Mouse (Mus musculus) forebrain, postnatal 0 days (tissue): ENCODE data around the gene Ltk. TPM values are rescaled to one million over a fixed set of nuclear protein-coding genes. Genes with fewer than 3 reads are reported as not detected.
A peak's percentile ranks its signal among the peaks of the same experiment; 100 is the strongest.

Experiments
- ATAC-seq: fragments of 200-750 bp; cut with Nextera tagmentation; 2 replicates; pipeline ENCODE4 v1.8.0; 2017; ENCODE audit warnings: mild to moderate bottlenecking, moderate library complexity
- DNase-seq: peaks from one replicate; pipeline ENCODE4 v3.0.0-alpha.2; 2015
- H3K27ac ChIP-seq: fragments of 300-500 bp; sonication (generic); 2 replicates; pipeline ENCODE4 v1.5.1; 2014; ENCODE audit warnings: low read depth, mild to moderate bottlenecking, antibody characterized with exemption, low read length, moderate library complexity, mixed read lengths
- H3K27me3 ChIP-seq: fragments of 300-500 bp; sonication (generic); 2 replicates; pipeline ENCODE4 v1.6.1; 2014; ENCODE audit warnings: mild to moderate bottlenecking, low read length, mixed read lengths; ENCODE audit not compliant: insufficient read depth
- H3K36me3 ChIP-seq: fragments of 300-500 bp; sonication (generic); 2 replicates; pipeline ENCODE4 v1.6.1; 2014; ENCODE audit warnings: mild to moderate bottlenecking, moderate library complexity; ENCODE audit not compliant: insufficient read depth
- H3K4me1 ChIP-seq: fragments of 300-500 bp; sonication (generic); 2 replicates; pipeline ENCODE4 v1.6.1; 2014; ENCODE audit warnings: antibody characterized with exemption; ENCODE audit not compliant: insufficient read depth
- H3K4me2 ChIP-seq: fragments of 300-500 bp; sonication (generic); 2 replicates; pipeline ENCODE4 v1.6.1; 2014; ENCODE audit warnings: low read depth, mild to moderate bottlenecking, moderate library complexity
- H3K4me3 ChIP-seq: fragments of 300-500 bp; sonication (generic); 2 replicates; pipeline ENCODE4 v1.5.1; 2014; ENCODE audit warnings: low read depth, low read length, mixed read lengths
- H3K9ac ChIP-seq: fragments of 300-500 bp; sonication (generic); 2 replicates; pipeline ENCODE4 v1.6.1; 2014; ENCODE audit warnings: mild to moderate bottlenecking
- H3K9me3 ChIP-seq: fragments of 300-500 bp; sonication (generic); 2 replicates; pipeline ENCODE4 v1.6.1; 2016; ENCODE audit warnings: low read length
- CTCF ChIP-seq: sonication (generic); IDR thresholded peaks from 2 replicates; pipeline ENCODE4 v1.5.1; 2016; ENCODE audit warnings: antibody characterized with exemption, control low read depth, low read depth
- WGBS: fragments of 180-500 bp; shearing (Covaris S2); extraction: QIAGEN DNeasy Blood & Tissue Kit; methylation state at CpG from one replicate; pipeline ENCODE4 v1.1.7; 2014; 5-methylcytosine and 5-hydroxymethylcytosine counted together
- polyA plus RNA-seq: library from polyadenylated mRNA; unstranded; fragments of >200 nt; fragmentation: Nextera tagmentation; extraction: Ambion mirVana; gene quantifications from 2 replicates; pipeline ENCODE4 v1.2.1, GENCODE M21; 2015
- total RNA-seq: library from RNA; depleted of rRNA; stranded (reverse); fragments of >200 nt; gene quantifications from 2 replicates; pipeline ENCODE4 v1.2.3, GENCODE M21; 2014; rRNA removed

The Ltk gene
- 1.3 and 1.7 TPM in 2 replicates for total RNA-seq
- 0.48 and 0.56 TPM in 2 replicates for polyA plus RNA-seq

DNA sequence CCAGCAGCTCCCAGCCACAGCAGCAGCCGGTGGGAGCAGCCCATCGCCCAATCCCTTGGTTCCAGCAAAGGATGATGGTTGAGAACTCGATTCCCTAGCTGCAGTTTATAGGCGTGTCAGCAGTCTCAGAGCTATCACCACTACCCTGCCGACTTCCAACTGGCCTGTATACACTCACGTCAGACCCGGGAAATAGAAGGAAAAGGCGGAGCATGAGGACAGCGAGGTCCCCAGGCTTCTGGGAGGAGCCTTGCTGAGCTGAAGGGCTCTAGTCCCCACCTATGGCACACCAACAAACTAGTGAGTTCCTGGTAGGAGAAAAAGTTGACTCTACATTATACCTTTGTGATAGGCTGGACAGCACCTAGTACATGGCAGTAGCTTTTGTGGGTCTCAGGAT, at the start of gene Ltk:
Gene Ltk (minus strand): TSS at position 181 of the 400 bp plus-strand sequence.
- Histone ChIP-seq H3K4me1 (peaks cover 5% of the 10 kb centered on the region; the same call in 1 of the 2 replicates), H3K27me3 (peaks cover 29% of the 10 kb centered on the region), H3K27ac (no peak within 1 kb of the TSS), H3K9ac (no peak within 1 kb of the TSS), H3K4me3 (0 out of 2 replicates have a peak within 1 kb of the TSS, but pooled peaks have one; percentile 58), H3K36me3 (peaks cover 15% of the 10 kb centered on the region; the same call in 1 of the 2 replicates), H3K9me3 (no peaks in the 10 kb centered on the region), H3K4me2 (no peak within 1 kb of the TSS)
- DNase-seq (no peak), ATAC-seq (no peak)
- TF ChIP-seq CTCF = no peak
- WGBS = 20% methylated on average over 9 of the region's 9 CpGs

DNA sequence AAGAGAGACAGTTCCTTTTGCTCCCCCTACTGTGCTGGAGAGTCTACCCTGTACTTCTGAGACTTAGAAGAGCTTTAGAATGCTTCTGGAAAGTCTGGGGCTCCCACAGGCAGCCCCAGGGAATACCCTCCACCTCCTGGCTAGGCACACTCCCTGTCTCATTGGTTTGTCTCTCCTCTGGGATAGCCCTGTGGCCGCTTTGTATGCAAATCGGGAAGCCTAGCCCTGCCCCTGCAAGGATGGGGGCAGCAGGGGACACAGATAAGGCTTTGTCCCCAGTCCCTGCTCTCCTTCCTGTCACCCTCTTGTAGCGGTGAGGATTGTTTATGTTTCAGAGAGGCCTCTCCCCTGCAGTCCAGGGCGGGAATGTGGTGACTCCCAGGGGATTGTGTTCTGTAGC, 48.6 kb upstream of the Ltk start:
- DNase-seq (no peak), ATAC-seq (no peak)
- Histone ChIP-seq H3K4me3 (no peak overlapping the region), H3K36me3 (peaks cover 23% of the 10 kb centered on the region), H3K9ac (no peak overlapping the region), H3K27me3 (no peaks in the 10 kb centered on the region), H3K4me2 (no peak overlapping the region), H3K27ac (no peak overlapping the region), H3K4me1 (peaks cover 3% of the 10 kb centered on the region; the same call in 1 of the 2 replicates), H3K9me3 (no peaks in the 10 kb centered on the region)
- no peak for TF ChIP-seq CTCF
- WGBS = 72% methylated on average over 4 of the region's 4 CpGs

DNA sequence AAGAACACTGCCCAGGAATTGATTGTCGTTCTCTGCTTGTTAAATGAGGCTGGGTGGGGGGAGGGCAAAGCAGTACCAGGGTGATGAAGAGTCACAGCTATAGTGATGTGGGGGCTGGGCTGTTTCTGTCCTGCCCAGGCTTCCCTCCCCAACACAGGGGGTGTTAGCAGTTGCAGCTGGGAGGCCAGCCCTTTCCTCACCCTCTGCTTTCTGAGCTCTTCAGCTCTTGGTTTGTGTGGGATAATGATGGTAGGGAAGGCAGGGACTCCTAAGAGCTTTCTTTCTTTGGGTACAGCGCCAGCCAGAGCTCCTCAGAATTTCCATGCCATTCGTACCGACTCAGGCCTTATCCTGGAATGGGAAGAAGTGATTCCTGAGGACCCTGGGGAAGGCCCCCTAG, 48.2 kb upstream of the Ltk start:
- Histone ChIP-seq H3K4me2 (no peak overlapping the region), H3K9ac (no peak overlapping the region), H3K4me3 (no peak overlapping the region), H3K27ac (no peak overlapping the region), H3K27me3 (no peaks in the 10 kb centered on the region), H3K4me1 (peaks cover 3% of the 10 kb centered on the region; the same call in 1 of the 2 replicates), H3K36me3 (peaks cover 23% of the 10 kb centered on the region), H3K9me3 (no peaks in the 10 kb centered on the region)
- no peak for TF ChIP-seq CTCF
- DNase-seq = no peak
- 40% methylated on average over 4 of the region's 4 CpGs for WGBS
- no peak for ATAC-seq

DNA sequence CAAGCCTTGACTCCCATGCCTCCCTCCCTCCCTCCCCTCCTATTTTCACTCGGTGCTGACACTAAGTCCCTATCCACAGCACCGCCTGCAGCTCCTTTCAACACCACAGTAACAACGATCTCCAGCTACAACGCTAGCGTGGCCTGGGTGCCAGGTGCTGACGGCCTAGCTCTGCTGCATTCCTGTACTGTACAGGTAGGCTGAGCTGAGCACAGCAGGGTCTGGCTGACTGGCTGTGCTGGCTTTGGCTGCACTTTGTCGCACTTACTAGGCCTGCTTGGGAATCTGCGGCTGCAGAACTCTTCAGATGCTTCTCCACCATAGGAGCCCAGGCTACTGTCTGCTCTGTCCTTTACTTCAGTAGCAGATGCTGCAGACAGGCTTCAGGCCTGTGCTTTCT, 45.3 kb upstream of the Ltk start:
- no peaks in the 10 kb centered on the region for H3K9me3 ChIP-seq

DNA sequence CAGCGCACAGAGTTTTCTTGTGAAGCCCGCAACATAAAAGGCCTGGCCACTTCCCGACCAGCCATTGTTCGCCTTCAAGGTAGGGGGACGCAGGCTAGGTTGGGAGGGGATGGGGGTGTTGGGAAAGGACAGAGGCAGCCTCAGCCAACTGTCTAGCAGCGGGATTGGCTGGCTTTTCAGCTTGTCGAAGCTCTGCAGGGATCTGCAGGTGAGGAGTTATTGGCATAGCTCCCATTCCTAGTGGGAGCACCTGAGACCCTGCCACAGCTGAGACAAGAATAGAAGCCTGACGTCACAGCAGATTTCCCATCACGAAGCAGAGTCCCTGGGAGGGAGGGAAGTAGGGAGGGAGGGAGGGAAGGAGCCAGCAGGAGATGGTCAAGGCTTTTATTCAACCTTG, 44.5 kb upstream of the Ltk start:
- no peak overlapping the region for H3K27ac ChIP-seq
- H3K4me1 ChIP-seq = peaks cover 8% of the 10 kb centered on the region
- H3K36me3 ChIP-seq = peaks cover 17% of the 10 kb centered on the region
- ATAC-seq (peak; percentile 23; the same call in 1 of the 2 replicates), DNase-seq (peak; percentile 26)
- no peak overlapping the region for H3K4me2 ChIP-seq
- H3K9ac ChIP-seq = no peak overlapping the region
- H3K4me3 ChIP-seq = no peak overlapping the region
- H3K27me3 ChIP-seq = no peaks in the 10 kb centered on the region
- no peaks in the 10 kb centered on the region for H3K9me3 ChIP-seq
- WGBS = 25% methylated on average over 9 of the region's 9 CpGs
- no peak for TF ChIP-seq CTCF

More for the DNA sequence above, 45.3 kb upstream of the Ltk start:
- Histone ChIP-seq H3K9ac (no peak overlapping the region), H3K4me3 (no peak overlapping the region), H3K4me1 (peaks cover 8% of the 10 kb centered on the region), H3K27me3 (no peaks in the 10 kb centered on the region), H3K27ac (no peak overlapping the region), H3K36me3 (peaks cover 17% of the 10 kb centered on the region), H3K4me2 (no peak overlapping the region)
- ATAC-seq (no peak), DNase-seq (no peak)
- TF ChIP-seq CTCF = no peak
- WGBS = 44% methylated on average over 8 of the region's 8 CpGs

DNA sequence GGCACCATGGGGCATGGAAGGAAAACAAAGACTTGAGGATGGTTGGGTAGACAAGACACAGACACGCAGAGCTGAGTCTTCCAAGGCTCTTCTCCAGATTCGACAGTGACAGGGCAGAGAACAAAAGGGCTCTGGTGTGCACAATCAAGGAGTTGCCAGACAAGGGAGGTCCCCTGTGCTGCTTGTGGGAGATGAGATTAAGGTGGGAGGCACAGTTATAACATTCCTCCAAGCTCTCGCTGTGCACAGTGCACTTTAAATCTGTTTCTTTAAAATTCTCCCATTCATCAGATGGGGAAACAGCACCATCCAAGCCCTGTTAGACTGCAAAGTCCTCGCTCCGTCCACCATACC, 44.0 kb upstream of the Ltk start:
- no peak for ATAC-seq
- Histone ChIP-seq H3K9me3 (no peaks in the 10 kb centered on the region), H3K36me3 (peaks cover 13% of the 10 kb centered on the region; the same call in 1 of the 2 replicates), H3K9ac (no peak overlapping the region), H3K4me3 (no peak overlapping the region), H3K27me3 (no peaks in the 10 kb centered on the region), H3K27ac (no peak overlapping the region), H3K4me2 (no peak overlapping the region), H3K4me1 (peaks cover 8% of the 10 kb centered on the region)
- TF ChIP-seq CTCF = no peak
- DNase-seq = no peak
- 34% methylated on average over 5 of the region's 5 CpGs for WGBS

DNA sequence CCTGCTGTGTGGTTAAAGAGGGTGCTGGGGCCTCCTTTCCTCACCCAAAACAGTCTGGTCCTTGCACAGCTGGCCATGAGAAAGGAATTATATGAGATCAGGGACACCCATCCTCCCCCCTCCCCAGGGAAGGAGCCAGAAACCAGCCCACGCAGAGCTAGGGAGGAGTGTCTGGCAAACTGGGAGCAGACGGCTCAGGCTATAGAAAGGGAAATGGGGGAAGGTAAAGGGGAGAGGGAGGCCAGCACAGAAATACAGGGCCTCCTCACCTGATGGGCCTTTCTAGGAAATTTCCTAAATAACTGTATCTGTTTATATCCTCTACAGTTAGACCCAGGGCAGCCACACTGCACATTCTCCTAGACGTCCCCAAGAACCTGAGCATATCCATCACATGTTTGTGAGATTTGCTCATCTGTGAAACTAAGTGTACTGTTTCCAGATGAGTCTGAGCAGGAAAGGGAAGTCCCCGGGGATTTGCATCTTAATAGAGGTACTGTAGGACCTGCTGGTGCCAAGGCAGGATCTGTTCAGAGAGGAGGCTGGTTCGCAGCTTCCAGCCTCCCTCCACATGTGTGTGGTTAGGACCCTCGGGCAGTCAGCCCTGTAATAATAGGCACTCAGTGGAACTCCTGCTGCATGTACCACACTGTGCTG, 43.5 kb upstream of the Ltk start:
- H3K27me3 ChIP-seq = no peaks in the 10 kb centered on the region
- H3K4me2 ChIP-seq = no peak overlapping the region
- 14% methylated on average over 6 of the region's 6 CpGs for WGBS
- no peak for ATAC-seq
- no peak overlapping the region for H3K27ac ChIP-seq
- H3K4me1 ChIP-seq = peaks cover 8% of the 10 kb centered on the region
- TF ChIP-seq CTCF = no peak
- no peaks in the 10 kb centered on the region for H3K9me3 ChIP-seq
- DNase-seq = no peak
- no peak overlapping the region for H3K4me3 ChIP-seq
- H3K9ac ChIP-seq = no peak overlapping the region
- peaks cover 9% of the 10 kb centered on the region; the same call in 1 of the 2 replicates for H3K36me3 ChIP-seq
